Mouse (Mus musculus) hindbrain, embryonic 16.5 days (tissue): ENCODE data around the gene Mgat4c. TPM values are rescaled to one million over a fixed set of nuclear protein-coding genes. Genes with fewer than 3 reads are reported as not detected.

Source experiments
- ATAC-seq: fragments of 200-750 bp; cut with Nextera tagmentation; 2 replicates; pipeline ENCODE4 v1.8.0; 2017; ENCODE audit warnings: moderate TSS enrichment, moderate library complexity
- H3K27ac ChIP-seq: fragments of 300-500 bp; sonication (generic); 2 replicates; pipeline ENCODE4 v1.5.1; 2014; ENCODE audit warnings: low read depth, mild to moderate bottlenecking, control low read depth, low read length, moderate library complexity
- H3K27me3 ChIP-seq: fragments of 300-500 bp; sonication (generic); replicated peaks from 2 replicates; pipeline ENCODE4 v1.6.1; 2014; ENCODE audit warnings: low read length; ENCODE audit not compliant: control insufficient read depth, insufficient read depth
- H3K36me3 ChIP-seq: fragments of 300-500 bp; sonication (generic); 2 replicates; pipeline ENCODE4 v1.6.1; 2014; ENCODE audit warnings: mild to moderate bottlenecking, low read length, moderate library complexity, mixed read lengths; ENCODE audit not compliant: control insufficient read depth, insufficient read depth
- H3K4me1 ChIP-seq: fragments of 300-500 bp; sonication (generic); 2 replicates; pipeline ENCODE4 v1.6.1; 2014; ENCODE audit warnings: low read depth, low read length; ENCODE audit not compliant: control insufficient read depth, insufficient read depth
- H3K4me2 ChIP-seq: fragments of 300-500 bp; sonication (generic); 2 replicates; pipeline ENCODE4 v1.6.1; 2014; ENCODE audit warnings: mild to moderate bottlenecking, low read length, control low read depth, moderate library complexity
- H3K4me3 ChIP-seq: fragments of 300-500 bp; sonication (generic); 2 replicates; pipeline ENCODE4 v1.5.1; 2014; ENCODE audit warnings: mild to moderate bottlenecking, low read length, control low read depth, moderate library complexity
- H3K9ac ChIP-seq: fragments of 300-500 bp; sonication (generic); 2 replicates; pipeline ENCODE4 v1.6.1; 2014; ENCODE audit warnings: low read depth, mild to moderate bottlenecking, control low read depth, low read length, moderate library complexity
- H3K9me3 ChIP-seq: fragments of 300-500 bp; sonication (generic); 2 replicates; pipeline ENCODE4 v1.6.1; 2014; ENCODE audit warnings: mild to moderate bottlenecking, low read length, moderate library complexity; ENCODE audit not compliant: control insufficient read depth
- WGBS: fragments of 180-500 bp; shearing (Covaris S2); extraction: QIAGEN DNeasy Blood & Tissue Kit; methylation state at CpG from one replicate; pipeline ENCODE4 v1.1.7; 2014; 5-methylcytosine and 5-hydroxymethylcytosine counted together
- polyA plus RNA-seq: library from polyadenylated mRNA; unstranded; fragments of >200 nt; fragmentation: Nextera tagmentation; extraction: Ambion mirVana; gene quantifications from 2 replicates; pipeline ENCODE4 v1.2.1, GENCODE M21; 2015

Gene Mgat4c
- polyA plus RNA-seq, 1 experiment from 2014 or later, result 64.4 TPM

- Histone ChIP-seq H3K27me3 (no peaks in the 10 kb centered on the region), H3K27ac (no peak overlapping the region), H3K9me3 (no peaks in the 10 kb centered on the region), H3K9ac (no peak overlapping the region), H3K36me3 (no peaks in the 10 kb centered on the region), H3K4me1 (no peaks in the 10 kb centered on the region), H3K4me2 (no peak overlapping the region), H3K4me3 (no peak overlapping the region)
- peak; percentile 61 for ATAC-seq
- 17% methylated on average over 2 of the region's 2 CpGs for WGBS
These were observed 117.7 kb downstream of the Mgat4c start for GRCm38 (mm10) chr10:101798831-101799474.

GRCm38 (mm10) chr10:101808768-101809167 lies 127.5 kb downstream of the Mgat4c start:
- 89% methylated on average over 2 of the region's 2 CpGs for WGBS
- H3K27me3 ChIP-seq, result no peaks in the 10 kb centered on the region
- no peak overlapping the region for H3K4me3 ChIP-seq
- H3K9me3 ChIP-seq, result no peaks in the 10 kb centered on the region
- H3K9ac ChIP-seq, result no peak overlapping the region
- H3K4me1 ChIP-seq, result no peaks in the 10 kb centered on the region
- H3K36me3 ChIP-seq, result no peaks in the 10 kb centered on the region
- H3K4me2 ChIP-seq, result no peak overlapping the region
- ATAC-seq, result no peak
- no peak overlapping the region for H3K27ac ChIP-seq

GRCm38 (mm10) chr10:101816902-101817301 lies 135.6 kb downstream of the Mgat4c start:
- 52% methylated on average over 5 of the region's 5 CpGs for whole genome bisulfite sequencing
- no peaks in the 10 kb centered on the region for H3K36me3 ChIP-seq
- peak; percentile 65; the same call in 1 of the 2 replicates for ATAC-seq
- H3K9me3 ChIP-seq, result no peaks in the 10 kb centered on the region
- no peak overlapping the region for H3K4me3 ChIP-seq
- no peaks in the 10 kb centered on the region for H3K27me3 ChIP-seq
- H3K27ac ChIP-seq, result no peak overlapping the region
- no peaks in the 10 kb centered on the region for H3K4me1 ChIP-seq
- no peak overlapping the region for H3K4me2 ChIP-seq
- H3K9ac ChIP-seq, result no peak overlapping the region

- H3K36me3 ChIP-seq, result no peaks in the 10 kb centered on the region
- no peak overlapping the region for H3K27ac ChIP-seq
- H3K4me1 ChIP-seq, result no peaks in the 10 kb centered on the region
- no peaks in the 10 kb centered on the region for H3K9me3 ChIP-seq
- H3K9ac ChIP-seq, result no peak overlapping the region
- ATAC-seq, result no peak
- H3K27me3 ChIP-seq, result no peaks in the 10 kb centered on the region
- no peak overlapping the region for H3K4me3 ChIP-seq
- WGBS, result 76% methylated on average over 2 of the region's 2 CpGs
- H3K4me2 ChIP-seq, result no peak overlapping the region
These were observed 146.7 kb downstream of the Mgat4c start for GRCm38 (mm10) chr10:101827944-101828343.

- WGBS, result 44% methylated on average over 2 of the region's 2 CpGs
These were observed 174.8 kb downstream of the Mgat4c start for GRCm38 (mm10) chr10:101856115-101856514.

GRCm38 (mm10) chr10:101889866-101890265 lies 208.6 kb downstream of the Mgat4c start:
- no peak overlapping the region for H3K4me3 ChIP-seq

More at GRCm38 (mm10) chr10:101856115-101856514, 174.8 kb downstream of the Mgat4c start:
- Histone ChIP-seq H3K9me3 (no peaks in the 10 kb centered on the region), H3K4me2 (no peak overlapping the region), H3K27me3 (no peaks in the 10 kb centered on the region), H3K27ac (no peak overlapping the region), H3K36me3 (no peaks in the 10 kb centered on the region), H3K4me1 (no peaks in the 10 kb centered on the region), H3K9ac (no peak overlapping the region), H3K4me3 (no peak overlapping the region)
- ATAC-seq, result peak; percentile 42

GRCm38 (mm10) chr10:101917328-101917814 lies 236.1 kb downstream of the Mgat4c start:
- no peak for ATAC-seq
- Histone ChIP-seq H3K4me1 (no peaks in the 10 kb centered on the region), H3K4me2 (no peak overlapping the region)

More at GRCm38 (mm10) chr10:101889866-101890265, 208.6 kb downstream of the Mgat4c start:
- Histone ChIP-seq H3K27ac (no peak overlapping the region), H3K4me2 (no peak overlapping the region), H3K36me3 (no peaks in the 10 kb centered on the region), H3K9ac (no peak overlapping the region), H3K9me3 (no peaks in the 10 kb centered on the region), H3K27me3 (no peaks in the 10 kb centered on the region), H3K4me1 (no peaks in the 10 kb centered on the region)
- ATAC-seq, result no peak
- 92% methylated on average over 1 of the region's 1 CpGs for WGBS

GRCm38 (mm10) chr10:101997612-101998011 lies 316.3 kb downstream of the Mgat4c start:
- Histone ChIP-seq H3K9ac (no peak overlapping the region), H3K4me2 (no peak overlapping the region), H3K36me3 (no peaks in the 10 kb centered on the region), H3K4me3 (no peak overlapping the region), H3K27ac (no peak overlapping the region), H3K27me3 (no peaks in the 10 kb centered on the region), H3K9me3 (no peaks in the 10 kb centered on the region), H3K4me1 (no peaks in the 10 kb centered on the region)
- WGBS, result 79% methylated on average over 4 of the region's 4 CpGs
- ATAC-seq, result no peak

More at GRCm38 (mm10) chr10:101917328-101917814, 236.1 kb downstream of the Mgat4c start:
- Histone ChIP-seq H3K9ac (no peak overlapping the region), H3K27me3 (no peaks in the 10 kb centered on the region), H3K36me3 (no peaks in the 10 kb centered on the region), H3K9me3 (no peaks in the 10 kb centered on the region), H3K4me3 (no peak overlapping the region), H3K27ac (no peak overlapping the region)

GRCm38 (mm10) chr10:102042513-102042912 lies 361.2 kb downstream of the Mgat4c start:
- no peaks in the 10 kb centered on the region for H3K9me3 ChIP-seq
- no peak overlapping the region for H3K4me3 ChIP-seq
- H3K27me3 ChIP-seq, result no peaks in the 10 kb centered on the region
- no peaks in the 10 kb centered on the region for H3K36me3 ChIP-seq
- H3K4me2 ChIP-seq, result no peak overlapping the region
- 46% methylated on average over 2 of the region's 2 CpGs for WGBS
- H3K4me1 ChIP-seq, result no peaks in the 10 kb centered on the region
- no peak overlapping the region for H3K9ac ChIP-seq
- H3K27ac ChIP-seq, result no peak overlapping the region
- ATAC-seq, result peak; percentile 91
